Mouse (Mus musculus) right cerebral cortex, postnatal 10 days (tissue): ENCODE results near the gene Mvb12b.

Source experiments
- DNase-seq, 2 experiments: peaks; one replicate each; pipeline ENCODE4 v3.0.0; 2021; ENCODE audit warnings: low spot score in 2 of 2

The Mvb12b gene

DNA sequence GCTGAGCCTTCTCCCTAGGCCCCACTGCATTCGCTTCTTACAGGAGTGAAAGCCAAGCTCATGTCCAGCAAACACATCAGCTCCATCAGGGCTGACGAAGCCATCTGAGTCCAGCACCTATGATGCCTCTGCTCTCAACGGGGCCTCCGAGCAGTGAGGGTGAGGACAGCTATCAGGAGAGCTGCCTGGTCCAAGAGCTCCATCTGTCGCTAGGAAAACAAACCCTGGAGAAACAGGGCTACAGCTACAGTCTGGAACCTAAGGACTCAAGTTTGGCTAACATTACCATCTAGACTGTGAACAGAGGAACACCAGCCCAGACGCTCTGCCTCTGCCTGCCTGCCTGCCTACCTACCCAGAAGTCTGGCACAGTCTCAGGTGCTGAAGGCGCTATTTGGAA is 104.3 kb downstream of the Mvb12b start:
- no peak for DNase-seq

DNA sequence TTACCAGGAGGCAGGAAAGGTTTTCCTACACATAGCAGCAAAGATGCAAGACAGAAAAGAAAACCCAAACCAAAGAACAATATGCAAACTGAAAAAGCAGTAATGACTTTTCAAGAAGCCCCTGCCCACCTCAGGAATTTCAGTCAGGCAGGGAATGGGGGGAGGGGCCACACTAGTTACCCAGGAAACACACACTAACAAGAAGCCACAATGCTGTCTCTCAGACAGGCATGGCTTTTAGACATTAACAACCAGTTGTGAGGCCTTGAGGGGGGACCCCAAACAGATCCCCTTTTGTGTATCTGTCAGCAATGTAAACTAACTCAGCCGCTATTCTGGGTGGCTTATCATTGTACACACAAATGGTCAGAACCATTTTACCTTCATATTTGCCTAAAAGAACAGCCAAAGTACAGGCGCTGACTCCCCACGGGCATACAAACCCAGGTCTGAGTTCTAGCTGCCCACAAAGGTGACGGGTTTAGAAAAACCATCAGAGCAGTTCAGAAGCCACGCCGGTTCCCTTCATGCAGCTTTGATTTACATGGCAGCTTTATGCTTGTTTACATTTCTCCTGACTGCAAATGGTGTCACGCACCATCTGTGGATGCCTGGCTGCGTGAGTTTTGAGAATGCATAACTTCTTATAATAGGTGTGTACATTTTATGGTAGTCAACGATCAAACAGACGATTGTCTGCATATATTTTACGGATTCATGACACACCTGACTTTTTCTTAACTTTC is 105.9 kb downstream of the Mvb12b start:
- no peak for DNase-seq

DNA sequence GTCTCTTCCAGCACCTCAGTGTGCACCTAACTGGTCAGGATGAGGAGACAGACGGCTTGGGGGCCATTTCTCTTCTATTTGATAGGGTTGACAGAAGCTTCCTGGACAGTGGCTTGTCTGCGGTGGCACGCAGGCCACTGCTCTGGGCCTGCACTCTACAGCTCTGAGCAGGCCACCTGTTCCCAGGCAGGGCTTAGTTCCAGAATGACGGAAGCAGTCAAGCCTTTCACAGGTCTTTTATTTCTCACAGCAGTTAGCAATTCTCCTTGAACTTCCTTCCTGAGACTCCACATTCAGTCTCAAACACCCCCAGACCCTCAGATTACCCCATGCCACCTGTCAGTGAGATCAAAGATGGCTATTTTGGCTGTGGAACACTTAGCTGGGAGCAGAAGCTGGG is 109.3 kb downstream of the Mvb12b start:
- DNase-seq = no peak

DNA sequence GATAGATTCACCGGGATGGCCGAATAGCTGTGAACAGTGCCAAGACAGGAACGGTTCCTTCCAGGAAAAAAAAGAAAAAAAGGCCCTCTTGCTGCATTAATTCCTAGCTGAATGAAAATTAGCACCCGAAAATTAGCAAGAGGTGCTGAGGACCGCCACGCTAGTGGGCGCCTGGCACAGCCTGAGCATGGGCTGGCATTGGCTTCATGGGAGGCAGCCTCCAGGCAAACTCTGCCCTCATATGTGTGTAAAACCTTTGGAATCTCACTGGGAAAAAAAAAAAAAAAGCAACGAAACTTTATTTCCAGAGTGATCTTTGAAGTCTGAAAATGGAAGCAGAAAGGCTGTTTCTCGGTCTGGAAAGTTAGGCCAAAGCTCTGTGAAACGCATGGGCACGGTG is 110.7 kb downstream of the Mvb12b start:
- DNase-seq = no peak

DNA sequence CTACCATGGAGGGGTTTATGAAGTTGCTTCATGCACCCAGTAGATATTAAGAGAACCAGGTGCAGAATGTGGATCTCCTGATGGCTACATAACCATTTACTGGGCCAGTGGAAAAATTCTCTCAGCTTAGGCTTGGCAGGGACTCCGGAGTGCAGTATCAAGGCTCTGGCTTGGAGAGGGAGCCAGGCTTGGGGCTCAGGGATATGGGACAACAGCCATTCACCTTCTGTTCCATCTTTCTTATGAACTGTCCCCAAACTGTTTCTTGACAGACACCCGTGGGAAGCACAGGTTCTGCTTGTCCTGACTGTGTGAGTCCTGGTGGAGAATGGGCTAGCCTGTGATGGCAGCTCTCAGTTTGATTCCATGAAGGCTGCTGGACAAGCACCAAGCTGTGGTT is 112.9 kb downstream of the Mvb12b start:
- DNase-seq = no peak

DNA sequence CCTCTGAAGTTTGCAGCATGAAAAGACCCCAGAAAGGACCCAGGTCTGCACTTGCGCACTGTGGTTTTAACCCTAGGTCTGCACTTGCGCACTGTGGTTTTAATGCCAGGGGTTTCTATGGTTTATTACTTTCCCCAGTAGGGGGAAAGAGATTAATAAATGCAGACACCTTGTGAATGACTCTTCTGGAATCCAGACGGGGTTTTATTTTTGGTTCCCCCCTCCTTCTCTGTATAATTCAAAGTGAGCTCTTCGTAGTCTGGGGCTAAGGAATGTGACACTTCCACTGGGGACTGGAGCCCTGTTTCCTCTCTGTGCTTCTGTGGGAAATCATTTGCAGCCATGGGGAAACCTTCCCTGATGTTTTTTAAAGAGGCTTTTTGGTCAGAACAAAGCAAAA is 113.6 kb downstream of the Mvb12b start:
- DNase-seq = no peak

DNA sequence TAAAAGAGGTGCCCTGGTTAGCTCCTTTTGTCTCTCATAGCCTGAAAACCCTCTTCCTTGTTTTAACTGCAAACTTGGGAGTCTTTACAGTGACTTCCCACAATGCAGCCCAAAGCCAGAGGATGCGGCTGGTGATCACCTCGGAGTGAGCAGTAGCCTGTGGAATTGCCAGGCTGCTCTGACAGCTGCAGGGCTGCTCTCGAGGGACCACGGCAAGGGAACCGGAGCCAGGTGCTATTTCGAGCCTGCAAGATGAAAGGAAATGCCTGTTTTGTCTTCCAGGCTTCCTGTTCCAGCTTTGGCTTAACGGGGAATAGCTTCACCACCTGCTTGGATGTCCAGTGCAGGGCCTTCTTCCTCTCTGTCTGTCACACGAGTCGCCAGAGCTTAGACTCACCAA is 115.3 kb downstream of the Mvb12b start:
- no peak for DNase-seq

DNA sequence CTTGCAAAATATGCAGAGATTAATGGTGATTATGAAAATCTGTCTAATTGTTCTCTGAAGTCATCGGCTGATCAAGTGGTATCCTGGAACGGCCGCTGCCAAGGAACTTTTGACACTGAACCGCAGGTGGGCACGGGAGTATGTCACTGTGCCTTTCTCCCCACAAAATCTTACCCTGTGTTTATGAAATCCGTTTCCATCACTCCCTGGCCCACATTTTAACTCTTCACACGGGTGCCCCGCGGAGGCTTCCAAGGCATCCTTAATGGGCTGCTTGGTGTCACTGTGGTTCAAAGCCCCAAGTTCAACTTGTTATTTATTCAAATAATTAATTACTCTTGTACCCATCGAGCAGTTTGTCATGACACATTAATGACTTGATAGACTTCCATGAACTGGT is 116.4 kb downstream of the Mvb12b start:
- DNase-seq = no peak

DNA sequence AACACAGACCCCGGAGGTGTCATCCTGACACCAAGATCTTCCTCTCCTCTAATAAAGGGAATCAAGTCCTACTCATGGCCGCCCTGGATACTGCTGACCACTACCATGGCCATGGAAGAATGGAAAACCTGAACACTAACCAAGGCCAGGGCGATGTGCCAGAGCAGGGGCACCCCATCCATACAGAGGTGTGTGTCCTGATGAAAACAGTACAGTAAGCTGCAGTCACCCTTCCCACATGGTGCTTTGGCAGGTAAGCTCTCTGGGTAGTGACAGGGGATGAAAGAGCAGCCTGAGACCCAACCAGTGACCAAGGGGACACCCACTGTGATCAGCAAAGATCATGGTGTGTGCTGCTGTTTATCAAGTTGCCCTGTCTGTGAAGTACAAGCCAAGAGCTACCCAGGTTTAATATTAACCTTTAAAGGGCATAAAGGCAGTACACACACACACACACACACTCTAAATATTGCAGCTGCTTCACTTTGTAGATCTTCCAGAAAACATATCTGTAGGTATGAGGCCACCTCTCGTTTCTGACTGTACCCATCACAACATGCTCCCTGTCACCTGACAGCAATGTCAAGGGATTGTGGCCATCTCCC is 117.1 kb downstream of the Mvb12b start:
- DNase-seq = no peak

DNA sequence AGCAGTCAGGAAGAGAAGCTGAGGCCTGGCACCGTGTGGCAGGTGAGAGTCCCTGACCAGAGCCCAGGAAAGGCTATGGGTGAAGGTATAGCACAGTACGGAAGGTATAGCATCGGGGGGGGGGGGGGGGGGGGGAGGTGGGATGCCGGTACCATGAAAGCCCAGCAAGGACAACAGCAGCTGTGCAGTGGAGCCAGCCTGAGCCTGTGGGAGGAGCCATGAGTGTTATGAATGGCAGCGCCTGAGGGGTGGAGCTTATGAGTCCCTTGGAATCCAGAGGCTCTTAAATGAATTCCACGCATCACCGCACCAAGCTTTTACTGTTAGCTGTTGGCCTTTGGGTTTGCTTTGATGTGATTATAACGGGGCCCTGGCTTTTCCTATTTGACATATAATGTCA is 123.3 kb downstream of the Mvb12b start:
- no peak for DNase-seq

DNA sequence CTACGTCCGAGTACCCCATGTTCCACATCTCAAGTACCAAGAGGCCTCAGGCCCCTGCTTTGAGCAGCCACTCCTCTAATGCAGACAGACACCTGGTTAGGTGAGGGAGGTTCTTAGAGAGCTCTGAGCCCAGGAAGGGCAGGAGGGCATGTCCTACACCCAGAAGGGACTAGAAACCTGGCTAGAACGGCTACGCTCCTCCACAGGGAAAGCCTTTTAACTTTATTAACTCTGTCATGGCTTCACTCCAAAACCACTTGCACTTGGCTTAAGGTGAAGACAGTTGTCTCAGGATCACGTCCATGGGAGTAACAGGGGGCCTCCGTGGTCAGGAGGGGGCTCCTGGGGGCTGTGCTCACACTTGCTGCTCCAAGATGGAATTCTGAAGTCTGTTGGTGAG is 125.5 kb downstream of the Mvb12b start:
- no peak for DNase-seq

DNA sequence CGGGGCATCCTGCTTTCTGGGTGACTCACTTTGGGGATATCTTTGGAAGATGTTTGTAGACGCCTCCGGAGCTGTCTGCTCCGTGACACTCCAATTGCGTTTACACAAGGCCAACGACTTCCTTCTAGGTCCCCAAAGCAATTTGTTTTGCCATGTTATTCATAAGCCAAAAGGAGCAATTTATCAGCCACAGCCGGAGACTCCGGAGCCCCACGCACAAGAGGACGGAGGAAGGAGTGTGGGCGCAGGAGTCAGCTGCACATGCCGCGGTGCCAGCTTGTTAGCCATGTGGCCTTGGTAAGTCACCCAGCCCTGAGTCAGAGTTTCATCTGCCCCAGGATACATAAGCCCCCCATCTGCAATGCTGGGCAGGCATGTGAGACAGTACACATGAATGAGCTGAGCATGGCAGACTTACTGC is 127.2 kb downstream of the Mvb12b start:
- DNase-seq = no peak

DNA sequence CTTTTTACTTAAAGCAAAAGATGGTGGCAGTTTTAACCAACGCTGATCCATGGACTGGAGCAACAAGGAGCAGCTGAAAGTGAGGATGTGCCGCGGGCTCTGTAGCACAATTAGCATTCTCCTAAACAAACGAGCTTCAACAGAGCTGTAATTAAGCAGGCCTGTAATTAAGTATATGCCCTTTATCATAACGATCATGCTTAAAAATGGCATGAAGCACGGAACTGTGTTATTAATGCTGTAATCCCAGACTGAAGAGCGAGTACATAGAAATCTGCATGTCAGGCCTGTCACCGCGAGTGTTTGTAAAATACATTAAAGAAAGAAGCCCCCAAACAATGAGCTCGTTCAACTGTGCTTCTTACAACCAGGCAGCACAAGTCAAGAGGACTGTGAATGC is 128.3 kb downstream of the Mvb12b start:
- no peak for DNase-seq

DNA sequence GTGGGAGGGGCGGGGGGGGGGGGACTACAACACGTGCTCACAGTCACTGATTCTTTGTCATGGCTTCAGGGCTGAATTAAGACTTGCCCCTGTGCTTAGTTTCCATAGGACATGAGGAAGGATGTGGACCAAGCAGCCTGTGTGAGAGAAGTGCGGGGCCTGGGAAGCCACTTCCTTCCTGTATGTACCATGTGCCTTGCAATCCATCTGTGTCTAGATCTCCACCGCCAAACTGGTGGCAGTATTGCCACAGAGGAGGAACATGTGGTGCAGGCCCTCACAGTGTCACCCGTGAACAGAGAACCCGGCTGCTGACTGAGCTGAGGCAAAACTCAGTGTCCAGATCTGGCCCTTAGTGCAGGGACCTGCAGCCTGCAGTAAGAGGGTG is 132.1 kb downstream of the Mvb12b start:
- peak; percentile 61 to 65 for DNase-seq

DNA sequence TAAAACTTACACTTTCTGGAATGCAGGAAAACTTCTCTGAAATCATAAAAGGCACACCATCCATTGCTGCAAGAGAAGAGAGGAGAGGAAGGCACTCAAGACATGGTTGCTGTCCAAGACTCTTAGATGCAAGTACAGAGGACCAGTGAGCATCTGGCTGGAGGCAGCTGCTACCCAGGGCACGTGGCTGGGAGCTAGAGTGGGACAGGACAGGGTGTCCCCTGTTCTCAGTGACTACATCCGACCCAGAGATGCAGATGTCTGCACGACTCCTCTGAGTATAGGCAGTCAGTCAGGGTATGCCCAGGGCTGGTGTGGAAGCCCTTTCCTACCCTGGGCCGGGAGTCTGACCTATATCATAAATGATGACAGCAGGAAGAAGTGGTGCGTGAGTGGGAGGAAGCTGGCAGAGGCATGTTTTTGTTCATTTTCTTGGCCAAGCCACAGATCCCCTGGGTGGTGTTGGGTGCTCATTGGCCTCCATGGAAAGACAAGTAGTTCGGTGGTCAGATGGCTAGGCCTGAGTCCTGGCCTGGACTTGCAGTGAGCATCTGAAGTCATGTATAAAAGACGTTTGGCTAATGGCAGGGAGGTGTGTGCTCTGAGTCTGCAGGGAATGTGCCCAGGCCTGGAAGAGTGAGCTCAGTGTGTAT is 132.6 kb downstream of the Mvb12b start:
- DNase-seq = peak; percentile 34 to 50

DNA sequence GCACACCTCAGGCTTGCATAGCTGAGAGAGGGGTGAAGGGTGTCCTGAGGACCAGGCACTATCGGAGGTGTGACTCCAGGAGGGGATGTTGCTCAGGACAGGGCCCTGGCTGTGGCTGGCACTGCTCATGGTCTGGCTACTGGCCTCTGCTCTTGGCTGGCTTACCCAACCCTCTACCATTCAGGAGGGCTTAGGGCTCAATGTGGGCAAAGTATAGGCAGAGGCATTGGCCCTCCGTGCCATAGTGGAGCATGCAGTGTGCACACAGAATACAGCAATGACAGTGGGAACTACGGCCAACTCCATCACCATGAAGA is 133.5 kb downstream of the Mvb12b start:
- DNase-seq = no peak

DNA sequence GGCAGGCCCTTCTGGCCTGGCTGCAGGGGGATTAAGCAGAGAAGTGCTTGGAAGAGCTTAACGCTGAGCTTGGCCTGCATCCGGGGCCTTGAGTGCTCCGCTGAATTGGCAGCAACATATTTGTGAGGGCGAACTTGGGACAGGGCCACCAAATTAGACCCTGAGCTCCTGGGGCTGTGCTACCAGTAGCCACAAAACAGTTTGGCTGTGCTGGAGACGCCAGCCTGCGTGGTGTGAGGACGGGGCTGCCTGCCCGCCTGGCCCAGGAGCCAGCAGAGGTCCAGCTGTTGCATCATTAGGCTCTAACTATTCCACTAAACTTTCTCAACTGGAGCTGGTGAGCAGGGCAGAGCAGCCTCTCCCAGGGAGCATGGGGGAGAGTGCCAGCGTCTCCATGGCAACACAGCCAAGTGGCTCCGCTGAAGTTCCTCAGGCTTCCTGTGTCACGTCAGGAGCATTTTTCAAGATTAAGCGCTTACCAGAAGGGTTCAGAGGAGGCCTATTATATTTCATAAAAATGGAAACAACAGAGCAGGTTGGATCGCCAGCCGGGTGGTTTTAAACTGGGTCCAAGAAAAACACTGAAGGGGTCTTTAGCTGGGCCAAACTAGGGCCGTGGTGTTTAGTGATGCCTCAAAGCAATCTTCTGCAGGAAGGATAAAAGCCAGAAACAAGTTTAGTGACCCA is 134.0 kb downstream of the Mvb12b start:
- DNase-seq = peak; percentile 91 to 93

DNA sequence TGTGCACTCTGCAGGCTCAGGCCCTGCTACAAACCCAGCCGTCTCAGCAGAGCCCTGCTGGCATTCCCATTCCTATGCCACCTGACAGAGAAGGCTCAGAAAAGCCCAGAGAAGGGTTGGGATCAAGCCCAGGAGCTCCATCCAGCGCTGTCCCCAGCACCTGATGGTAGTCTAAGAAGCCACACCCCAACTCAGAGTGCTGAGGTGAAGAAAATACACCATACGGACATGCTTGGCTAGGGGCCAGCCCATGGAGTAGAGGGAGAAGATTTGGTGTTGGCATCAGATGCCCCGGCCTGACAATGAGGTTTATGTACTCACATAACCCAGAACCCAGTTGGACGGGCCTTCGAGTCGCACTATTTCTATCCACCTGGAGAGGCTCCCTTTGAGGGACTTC is 137.1 kb downstream of the Mvb12b start:
- no peak for DNase-seq

DNA sequence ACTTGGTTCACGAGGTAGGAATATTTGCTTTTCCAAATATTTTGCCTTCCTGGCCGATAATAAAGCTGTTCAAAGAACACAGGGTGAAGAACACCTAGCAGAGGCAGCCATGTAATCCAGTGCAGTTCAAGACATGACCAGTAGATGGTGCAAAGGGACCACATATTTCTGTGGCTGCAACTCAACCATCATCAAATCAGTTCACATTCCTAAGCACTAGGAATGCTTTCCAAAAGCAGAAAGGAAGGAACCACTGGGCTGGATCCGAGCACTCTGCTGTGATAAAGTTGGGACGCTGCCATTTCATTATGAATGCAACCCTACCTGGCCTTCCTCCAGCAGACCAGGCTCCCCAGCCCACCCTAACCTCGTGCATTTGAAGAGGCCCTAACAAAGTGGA is 141.3 kb downstream of the Mvb12b start:
- DNase-seq = peak; percentile 87 to 88

DNA sequence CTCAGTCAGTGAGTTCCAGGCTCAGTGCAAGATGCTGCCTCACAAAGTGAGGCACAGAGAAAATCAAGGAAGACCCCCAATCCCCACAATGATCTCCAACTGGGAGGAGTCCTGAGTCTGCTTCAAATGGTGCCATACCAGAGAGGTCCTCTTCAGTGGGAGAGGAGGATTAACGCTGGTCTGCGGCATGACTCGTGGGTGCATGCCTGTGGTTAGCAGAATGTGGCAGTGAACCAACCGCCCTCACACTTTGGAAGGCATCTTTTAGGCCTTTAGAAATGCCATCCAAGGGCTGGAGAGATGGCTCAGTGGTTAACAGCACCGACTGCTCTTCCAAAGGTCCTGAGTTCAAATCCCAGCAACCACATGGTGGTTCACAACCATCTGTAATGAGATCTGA is 142.0 kb downstream of the Mvb12b start:
- no peak for DNase-seq

DNA sequence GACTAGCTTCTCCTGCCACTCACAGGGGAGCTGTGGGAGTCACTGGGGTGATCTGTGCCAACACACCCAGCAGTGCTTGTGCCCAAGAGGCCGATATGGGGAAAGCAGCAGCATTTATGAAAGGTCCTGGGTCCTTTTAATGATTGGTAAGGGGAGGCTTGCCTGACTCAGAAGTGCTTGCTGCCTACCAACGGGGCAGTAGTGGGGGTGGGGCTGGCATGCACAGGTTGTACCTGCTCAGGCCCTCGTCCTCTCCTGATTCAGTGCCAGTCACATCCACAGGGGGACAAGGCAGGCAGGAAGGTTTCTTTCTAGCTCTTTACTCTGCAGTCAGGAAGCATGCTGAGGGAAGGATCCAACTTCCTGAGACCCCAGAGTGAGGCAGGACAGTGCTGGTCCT is 150.6 kb downstream of the Mvb12b start:
- peak in 1 of 2 experiments; percentile 25 for DNase-seq

DNA sequence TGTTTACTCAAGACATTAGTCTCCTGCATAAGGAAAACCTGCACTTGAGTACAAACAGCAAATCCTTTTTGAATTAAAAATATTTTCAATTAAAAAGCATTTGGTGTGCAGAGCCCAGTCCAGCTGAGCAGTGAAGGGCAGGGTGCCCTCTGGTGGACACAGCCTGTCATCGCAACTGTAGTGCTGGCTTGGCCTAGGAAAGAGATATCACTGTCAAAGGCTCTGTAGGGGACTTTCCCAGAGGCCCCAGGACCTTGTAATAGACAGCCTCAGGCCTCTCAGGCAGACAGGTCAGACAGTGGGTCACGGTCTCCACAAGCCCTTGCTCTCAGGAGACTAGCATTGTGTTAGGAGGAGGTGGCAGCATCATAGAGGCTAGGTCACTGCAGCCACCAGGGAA is 151.0 kb downstream of the Mvb12b start:
- peak; percentile 71 to 79 for DNase-seq
